In the genomic region with DNA sequence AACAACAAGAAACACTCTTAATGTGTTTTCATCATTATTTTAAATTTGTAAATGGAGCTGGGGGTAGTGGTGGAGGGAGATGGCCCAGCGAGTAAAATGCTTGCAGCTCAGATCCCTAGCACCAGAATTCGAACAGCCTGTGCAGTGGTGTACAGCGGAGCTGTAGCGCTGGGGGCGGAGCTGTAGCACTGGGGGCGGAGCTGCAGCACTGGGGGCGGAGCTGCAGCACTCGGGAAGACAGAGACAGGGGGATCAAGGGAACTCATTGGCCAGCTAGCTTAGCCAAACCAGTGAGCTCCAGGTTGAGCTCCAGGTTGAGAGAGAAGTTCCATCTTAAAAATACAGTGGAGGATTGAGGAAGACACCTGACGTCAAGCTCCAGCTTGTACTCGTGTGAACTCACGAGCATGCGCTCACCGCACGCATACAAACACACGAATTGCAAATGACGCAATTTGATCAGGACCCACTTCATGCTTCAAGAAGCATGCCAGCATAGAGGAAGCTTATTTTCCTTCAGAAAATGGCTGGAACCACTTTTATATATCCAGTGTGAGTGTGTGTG, we compare ENCODE assay signal across 16 mouse cellular contexts. TPM values are rescaled to one million over a fixed set of nuclear protein-coding genes. Genes with fewer than 3 reads are reported as not detected.
DNase-seq lines count a peak whose midpoint lies in the region; ATAC-seq and TF ChIP-seq lines count a peak whose summit lies in the region.
"Had no signal": no experiment of that assay in that cellular context is flagged by ENCODE, and none has a peak within 500 bp of the region (broad histone marks: within the 10 kb centered on the region; RNA-seq: fewer than 3 reads in every experiment).

No protein-coding gene starts in this region.

- DNase-seq in R1 (ENCODE audit: low read depth, low spot score) = peak; percentile 86
- no peak for DNase-seq in ovary, postnatal 36 days (ENCODE audit: low spot score)
- DNase-seq in midbrain, embryonic 14.5 days = no peak
- DNase-seq: adrenal gland, postnatal 10 days; cerebellum, adult 11-12 months; cerebellum, postnatal 36 days; gastrocnemius, postnatal 14 days; right cerebral cortex, postnatal 25 days; thymus, postnatal 4 days had no signal

- no peaks in the 10 kb centered on the region for H3K36me3 ChIP-seq in intestine, embryonic 15.5 days
- no peaks in the 10 kb centered on the region for H3K36me3 ChIP-seq in intestine, postnatal 0 days (ENCODE audit: control insufficient read depth, insufficient read depth)
- H3K36me3 ChIP-seq in E14TG2a.4 (ENCODE audit: insufficient read depth, low read length) = no peaks in the 10 kb centered on the region
- no peaks in the 10 kb centered on the region for H3K36me3 ChIP-seq in liver, embryonic 12.5 days
- no peaks in the 10 kb centered on the region for H3K36me3 ChIP-seq in midbrain, embryonic 14.5 days (ENCODE audit: control insufficient read depth, insufficient read depth, low read length)
- H3K36me3 ChIP-seq: forebrain, embryonic 10.5 days; hindbrain, embryonic 10.5 days; limb, embryonic 15.5 days had no signal

- H3K27ac ChIP-seq in intestine, embryonic 15.5 days = peak overlapping the region; percentile 77
- no peak overlapping the region for H3K27ac ChIP-seq in intestine, postnatal 0 days (ENCODE audit: low read depth, low read length)
- H3K27ac ChIP-seq in liver, embryonic 12.5 days = no peak overlapping the region
- H3K27ac ChIP-seq in midbrain, embryonic 14.5 days (replicated peaks; ENCODE audit: low read depth, low read length) = no peak overlapping the region
- H3K27ac ChIP-seq: forebrain, embryonic 10.5 days; hindbrain, embryonic 10.5 days; limb, embryonic 15.5 days had no signal

- H3K4me2 ChIP-seq in intestine, embryonic 15.5 days (replicated peaks) = no peak overlapping the region
- no peak overlapping the region for H3K4me2 ChIP-seq in intestine, postnatal 0 days (replicated peaks; ENCODE audit: low read depth)
- H3K4me2 ChIP-seq in liver, embryonic 12.5 days = peak overlapping the region; percentile 12; the same call in 1 of the 2 replicates
- no peak overlapping the region for H3K4me2 ChIP-seq in midbrain, embryonic 14.5 days (ENCODE audit: low read length)
- H3K4me2 ChIP-seq: limb, embryonic 15.5 days had no signal

- WGBS in intestine, embryonic 15.5 days = 67% methylated on average over 16 of the region's 16 CpGs
- WGBS in intestine, postnatal 0 days = 59% methylated on average over 16 of the region's 16 CpGs
- whole genome bisulfite sequencing in liver, embryonic 12.5 days (ENCODE audit: insufficient replicate concordance) = 51% methylated on average over 16 of the region's 16 CpGs
- 51% methylated on average over 16 of the region's 16 CpGs for WGBS in midbrain, embryonic 14.5 days

- peaks cover 17% of the 10 kb centered on the region; the same call in 1 of the 2 replicates for H3K4me1 ChIP-seq in intestine, embryonic 15.5 days (replicated peaks)
- 0 out of 2 replicates have a peak, but pooled peaks cover 5% of the 10 kb centered on the region for H3K4me1 ChIP-seq in intestine, postnatal 0 days (replicated peaks; ENCODE audit: control insufficient read depth, insufficient read depth, low read length)
- H3K4me1 ChIP-seq in E14TG2a.4 (replicated peaks; ENCODE audit: low read depth, low read length) = peaks cover 31% of the 10 kb centered on the region
- H3K4me1 ChIP-seq in liver, embryonic 12.5 days = peaks cover 25% of the 10 kb centered on the region
- no peaks in the 10 kb centered on the region for H3K4me1 ChIP-seq in midbrain, embryonic 14.5 days (ENCODE audit: control insufficient read depth, insufficient read depth, low read length)

- ATAC-seq in intestine, embryonic 15.5 days = peak; percentile 59
- ATAC-seq in intestine, postnatal 0 days = no peak
- peak; percentile 65; the same call in 1 of the 2 replicates for ATAC-seq in liver, embryonic 12.5 days
- ATAC-seq in midbrain, embryonic 14.5 days (ENCODE audit: low FRiP score, low TSS enrichment) = no peak

- H3K9me3 ChIP-seq in intestine, embryonic 15.5 days = no peaks in the 10 kb centered on the region
- no peaks in the 10 kb centered on the region for H3K9me3 ChIP-seq in intestine, postnatal 0 days (ENCODE audit: control insufficient read depth)
- H3K9me3 ChIP-seq in E14TG2a.4 (ENCODE audit: low read length) = no peaks in the 10 kb centered on the region
- no peaks in the 10 kb centered on the region for H3K9me3 ChIP-seq in liver, embryonic 12.5 days (replicated peaks)
- H3K9me3 ChIP-seq in midbrain, embryonic 14.5 days (ENCODE audit: control insufficient read depth, low read length) = no peaks in the 10 kb centered on the region
- H3K9me3 ChIP-seq: forebrain, embryonic 10.5 days; hindbrain, embryonic 10.5 days; limb, embryonic 15.5 days had no signal

- H3K4me3 ChIP-seq in intestine, embryonic 15.5 days (replicated peaks) = no peak overlapping the region
- H3K4me3 ChIP-seq in intestine, postnatal 0 days (ENCODE audit: low read depth, low read length) = no peak overlapping the region
- H3K4me3 ChIP-seq in E14TG2a.4 (replicated peaks; ENCODE audit: low read length) = 0 out of 2 replicates have a peak overlapping the region, but pooled peaks have one; percentile 7
- H3K4me3 ChIP-seq in liver, embryonic 12.5 days = peak overlapping the region; percentile 3; the same call in 1 of the 2 replicates
- no peak overlapping the region for H3K4me3 ChIP-seq in midbrain, embryonic 14.5 days (replicated peaks; ENCODE audit: low read depth, low read length)
- H3K4me3 ChIP-seq: forebrain, embryonic 10.5 days; hindbrain, embryonic 10.5 days; limb, embryonic 15.5 days had no signal

- H3K9ac ChIP-seq in intestine, embryonic 15.5 days = no peak overlapping the region
- no peak overlapping the region for H3K9ac ChIP-seq in intestine, postnatal 0 days (ENCODE audit: low read depth, low read length)
- H3K9ac ChIP-seq in liver, embryonic 12.5 days = no peak overlapping the region
- no peak overlapping the region for H3K9ac ChIP-seq in midbrain, embryonic 14.5 days (replicated peaks; ENCODE audit: low read length)
- H3K9ac ChIP-seq: limb, embryonic 15.5 days had no signal

- no peak for TF ChIP-seq CTCF in intestine, postnatal 0 days (IDR thresholded peaks at IDR 0.05; ENCODE audit: low read depth)
- no peak for TF ChIP-seq CTCF in E14TG2a.4 (conservative IDR thresholded peaks at IDR 0.05; ENCODE audit: low read length)

- no peaks in the 10 kb centered on the region for H3K27me3 ChIP-seq in intestine, embryonic 15.5 days (replicated peaks)
- H3K27me3 ChIP-seq in intestine, postnatal 0 days (replicated peaks; ENCODE audit: control insufficient read depth, insufficient read depth, low read length) = no peaks in the 10 kb centered on the region
- H3K27me3 ChIP-seq in E14TG2a.4 (ENCODE audit: insufficient read depth, low read length) = peaks cover 20% of the 10 kb centered on the region; the same call in 1 of the 2 replicates
- peaks cover 6% of the 10 kb centered on the region; the same call in 1 of the 2 replicates for H3K27me3 ChIP-seq in liver, embryonic 12.5 days (replicated peaks)
- H3K27me3 ChIP-seq in midbrain, embryonic 14.5 days (ENCODE audit: control insufficient read depth, insufficient read depth, low read length) = no peaks in the 10 kb centered on the region
- H3K27me3 ChIP-seq: limb, embryonic 15.5 days had no signal

RNA-seq across cellular contexts. Expression of gene Psap, which starts 20.1 kb away (rescaled TPM):
- 144 and 147 TPM in 2 replicates for polyA plus RNA-seq in intestine, embryonic 15.5 days (2015; fragmentation: Nextera tagmentation; extraction: Ambion mirVana)
- polyA plus RNA-seq in intestine, postnatal 0 days (2015; fragmentation: Nextera tagmentation; extraction: Ambion mirVana) = 135 and 137 TPM in 2 replicates
- 42.9 and 43.3 TPM in 2 replicates for polyA plus RNA-seq in liver, embryonic 12.5 days (2016; fragmentation: Nextera tagmentation; extraction: Ambion mirVana)
- 129 and 260 TPM in 2 replicates for polyA plus RNA-seq in midbrain, embryonic 14.5 days (2014; fragmentation: Nextera tagmentation; extraction: Ambion mirVana)

RNA-seq across cellular contexts. Expression of gene Chst3, which starts 38.3 kb away (rescaled TPM):
- polyA plus RNA-seq in intestine, embryonic 15.5 days (2015; fragmentation: Nextera tagmentation; extraction: Ambion mirVana) = 1.9 TPM in 2 replicates
- polyA plus RNA-seq in intestine, postnatal 0 days (2015; fragmentation: Nextera tagmentation; extraction: Ambion mirVana) = 0.27 and 0.29 TPM in 2 replicates
- polyA plus RNA-seq in liver, embryonic 12.5 days (2016; fragmentation: Nextera tagmentation; extraction: Ambion mirVana) = 0.22 and 0.31 TPM in 2 replicates
- polyA plus RNA-seq in midbrain, embryonic 14.5 days (2014; fragmentation: Nextera tagmentation; extraction: Ambion mirVana) = 0.86 and 0.94 TPM in 2 replicates

Comparison
In these comparisons a context has a peak if more than half of its experiments do, and no peak if none do; other contexts are left out.
1. ATAC-seq: peak in intestine, embryonic 15.5 days (single experiment) and liver, embryonic 12.5 days (single experiment); none in intestine, postnatal 0 days (single experiment) and midbrain, embryonic 14.5 days (single experiment).
2. H3K4me3 ChIP-seq: peak in E14TG2a.4 (single experiment) and liver, embryonic 12.5 days (single experiment); none in intestine, embryonic 15.5 days (single experiment), intestine, postnatal 0 days (single experiment) and midbrain, embryonic 14.5 days (single experiment).